Mouse (Mus musculus) lung, embryonic 16.5 days (tissue): ENCODE measurements around the gene Defb13. TPM values are rescaled to one million over a fixed set of nuclear protein-coding genes. Genes with fewer than 3 reads are reported as not detected.

Source experiments
- ATAC-seq: fragments of 200-750 bp; cut with Nextera tagmentation; 2 replicates; pipeline ENCODE4 v1.8.0; 2017; ENCODE audit warnings: low read depth, mild to moderate bottlenecking, moderate library complexity
- H3K27ac ChIP-seq: fragments of 300-500 bp; sonication (generic); 2 replicates; pipeline ENCODE4 v1.5.1; 2014; ENCODE audit warnings: mild to moderate bottlenecking, control low read depth, low read length
- H3K27me3 ChIP-seq: fragments of 300-500 bp; sonication (generic); 2 replicates; pipeline ENCODE4 v1.6.1; 2014; ENCODE audit warnings: low read depth, low read length, mixed read lengths; ENCODE audit not compliant: control insufficient read depth, insufficient read depth
- H3K36me3 ChIP-seq: fragments of 300-500 bp; sonication (generic); 2 replicates; pipeline ENCODE4 v1.6.1; 2014; ENCODE audit warnings: low read length; ENCODE audit not compliant: control insufficient read depth, insufficient read depth
- H3K4me1 ChIP-seq: fragments of 300-500 bp; sonication (generic); replicated peaks from 2 replicates; pipeline ENCODE4 v1.6.1; 2014; ENCODE audit warnings: low read length, mixed read lengths; ENCODE audit not compliant: control insufficient read depth, insufficient read depth
- H3K4me2 ChIP-seq: fragments of 300-500 bp; sonication (generic); 2 replicates; pipeline ENCODE4 v1.6.1; 2014; ENCODE audit warnings: low read depth, low read length, control low read depth
- H3K4me3 ChIP-seq: fragments of 300-500 bp; sonication (generic); 2 replicates; pipeline ENCODE4 v1.5.1; 2014; ENCODE audit warnings: mild to moderate bottlenecking, low read length, control low read depth
- H3K9ac ChIP-seq: fragments of 300-500 bp; sonication (generic); 2 replicates; pipeline ENCODE4 v1.6.1; 2014; ENCODE audit warnings: low read length, control low read depth
- H3K9me3 ChIP-seq: fragments of 300-500 bp; sonication (generic); 2 replicates; pipeline ENCODE4 v1.6.1; 2016; ENCODE audit warnings: low read length; ENCODE audit not compliant: control insufficient read depth
- WGBS: fragments of 180-500 bp; shearing (Covaris S2); extraction: QIAGEN DNeasy Blood & Tissue Kit; methylation state at CpG from one replicate; pipeline ENCODE4 v1.1.7; 2014; 5-methylcytosine and 5-hydroxymethylcytosine counted together
- polyA plus RNA-seq: library from polyadenylated mRNA; unstranded; fragments of >200 nt; fragmentation: Nextera tagmentation; extraction: Ambion mirVana; gene quantifications from 2 replicates; pipeline ENCODE4 v1.2.1, GENCODE M21; 2015

The Defb13 gene
- polyA plus RNA-seq, 1 experiment from 2014 or later, result not detected

DNA sequence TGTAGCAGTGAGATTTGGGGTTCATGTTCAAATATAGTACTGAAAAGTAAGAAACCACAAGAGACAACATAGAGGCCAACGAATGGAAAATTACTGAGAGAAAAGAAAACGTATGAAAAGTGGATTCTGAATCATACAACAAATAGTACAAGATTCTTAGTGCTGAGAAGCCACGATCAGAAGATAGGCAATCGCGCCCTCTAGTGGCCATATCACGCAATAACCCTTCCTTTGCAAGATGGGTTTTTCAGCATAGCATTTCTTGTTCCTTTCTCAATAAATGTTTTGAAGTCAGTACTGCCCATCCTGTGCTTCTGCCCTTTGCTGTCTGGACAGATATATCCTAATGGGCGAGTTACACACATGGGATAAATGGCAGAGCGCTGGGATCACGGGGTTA lies 8.8 kb downstream of the Defb13 start:
- H3K4me2 ChIP-seq, result no peak overlapping the region

DNA sequence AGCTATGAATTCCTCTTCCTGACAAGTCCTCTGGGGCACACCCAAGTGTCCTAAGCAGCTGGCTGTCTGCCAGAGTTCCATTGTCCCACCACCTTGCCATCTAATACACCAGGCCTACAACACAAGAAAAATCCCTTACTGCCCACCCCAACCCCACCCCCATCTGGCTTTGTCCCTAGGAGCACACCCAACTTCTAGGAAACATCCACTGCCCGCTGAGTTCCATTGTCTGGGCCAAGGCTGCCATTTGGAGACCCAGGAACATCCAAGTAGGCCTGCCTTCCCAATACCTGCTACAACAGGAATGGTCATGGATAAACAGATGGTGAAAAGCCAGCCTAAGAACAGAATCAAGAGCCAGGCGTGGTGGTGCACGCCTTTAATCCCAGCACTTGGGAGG lies 9.8 kb downstream of the Defb13 start:
- no peaks in the 10 kb centered on the region for H3K4me1 ChIP-seq
- no peak overlapping the region for H3K27ac ChIP-seq
- no peak overlapping the region for H3K4me2 ChIP-seq
- H3K4me3 ChIP-seq, result no peak overlapping the region
- H3K9me3 ChIP-seq, result no peaks in the 10 kb centered on the region
- WGBS, result 85% methylated on average over 3 of the region's 3 CpGs
- H3K36me3 ChIP-seq, result no peaks in the 10 kb centered on the region
- ATAC-seq, result no peak
- H3K9ac ChIP-seq, result no peak overlapping the region
- no peaks in the 10 kb centered on the region for H3K27me3 ChIP-seq

More for the DNA sequence above, 8.8 kb downstream of the Defb13 start:
- Histone ChIP-seq H3K9me3 (no peaks in the 10 kb centered on the region), H3K27me3 (no peaks in the 10 kb centered on the region), H3K27ac (no peak overlapping the region), H3K4me3 (no peak overlapping the region), H3K4me1 (no peaks in the 10 kb centered on the region), H3K36me3 (no peaks in the 10 kb centered on the region), H3K9ac (no peak overlapping the region)
- no peak for ATAC-seq
- 3% methylated on average over 9 of the region's 9 CpGs for WGBS

DNA sequence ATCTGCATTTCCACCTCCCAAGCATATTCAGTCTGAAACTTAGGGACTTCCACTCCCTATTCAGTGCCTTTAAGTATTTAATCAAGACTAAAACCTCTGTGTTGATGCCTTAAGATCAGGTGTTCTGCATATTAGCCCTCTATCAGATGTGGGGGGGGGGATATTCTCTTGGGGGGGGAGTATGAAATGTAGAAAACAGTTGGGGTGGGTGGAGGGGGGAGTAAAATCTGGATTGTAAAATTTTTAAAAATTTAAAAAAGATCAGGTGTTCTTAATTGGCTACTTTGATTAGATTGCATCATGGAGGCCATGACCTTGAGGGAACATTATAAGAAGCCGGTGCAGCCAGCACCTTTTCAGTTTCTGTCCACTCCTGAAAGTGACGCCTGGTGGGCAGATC lies 11.9 kb downstream of the Defb13 start, which contains the start of gene Fam90a1a:
Gene Fam90a1a (plus strand): TSS at position 301 of the 400 bp plus-strand sequence.
- Histone ChIP-seq H3K9ac (no peak within 1 kb of the TSS), H3K27me3 (no peaks in the 10 kb centered on the region), H3K4me1 (no peaks in the 10 kb centered on the region), H3K27ac (no peak within 1 kb of the TSS), H3K4me2 (no peak within 1 kb of the TSS), H3K4me3 (no peak within 1 kb of the TSS), H3K36me3 (no peaks in the 10 kb centered on the region), H3K9me3 (no peaks in the 10 kb centered on the region)
- no peak for ATAC-seq
- 76% methylated on average over 2 of the region's 2 CpGs for WGBS

DNA sequence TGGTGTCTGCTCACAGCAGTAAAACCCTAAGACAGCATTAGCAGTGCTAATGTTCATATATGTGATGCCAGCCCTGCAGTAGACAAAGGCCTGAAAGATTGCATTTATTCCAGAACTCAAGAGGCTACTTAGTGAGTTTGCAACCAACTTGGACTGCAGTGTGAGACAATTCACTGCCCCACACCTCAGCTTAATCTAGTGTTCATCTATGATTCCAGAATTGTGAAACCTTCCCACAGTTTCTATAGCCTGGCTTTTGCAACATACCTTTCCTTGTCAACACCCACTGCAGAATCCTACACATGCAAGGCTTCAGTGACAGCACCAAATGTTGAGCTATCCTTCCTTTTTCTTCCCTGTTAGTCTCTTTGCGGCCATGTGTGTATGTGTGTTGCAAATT lies 20.1 kb downstream of the Defb13 start:
- ATAC-seq, result no peak
- Histone ChIP-seq H3K4me1 (no peaks in the 10 kb centered on the region), H3K4me3 (no peak overlapping the region), H3K27ac (no peak overlapping the region), H3K9me3 (no peaks in the 10 kb centered on the region), H3K27me3 (no peaks in the 10 kb centered on the region), H3K36me3 (no peaks in the 10 kb centered on the region), H3K4me2 (no peak overlapping the region), H3K9ac (no peak overlapping the region)
- 67% methylated on average over 1 of the region's 1 CpGs for WGBS

DNA sequence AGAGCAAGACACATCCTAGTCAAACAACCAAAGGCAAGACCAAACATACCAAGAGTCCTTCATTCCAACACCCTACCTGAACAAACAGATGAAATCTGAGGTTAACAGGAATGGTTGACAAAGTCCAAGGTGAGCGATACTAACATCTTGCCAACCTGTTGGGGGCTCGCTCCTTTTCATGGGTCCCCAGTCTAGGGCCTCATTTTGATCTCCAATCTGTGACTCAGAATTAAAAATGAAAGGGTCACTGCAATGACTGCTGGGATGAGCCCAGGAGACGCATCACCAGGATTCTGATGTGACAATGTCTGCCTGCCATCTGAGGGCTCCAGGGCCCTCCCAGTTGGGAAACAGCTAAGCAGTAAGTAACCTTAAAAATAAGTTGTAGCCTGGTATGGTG lies 22.9 kb downstream of the Defb13 start, which contains the start of gene Ccdc70:
Gene Ccdc70 (plus strand): TSS at position 301 of the 400 bp plus-strand sequence.
- Histone ChIP-seq H3K27me3 (no peaks in the 10 kb centered on the region), H3K36me3 (no peaks in the 10 kb centered on the region), H3K4me2 (no peak within 1 kb of the TSS), H3K9me3 (no peaks in the 10 kb centered on the region), H3K4me1 (no peaks in the 10 kb centered on the region), H3K9ac (no peak within 1 kb of the TSS), H3K4me3 (no peak within 1 kb of the TSS), H3K27ac (no peak within 1 kb of the TSS)
- WGBS, result 73% methylated on average over 3 of the region's 3 CpGs
- no peak for ATAC-seq

DNA sequence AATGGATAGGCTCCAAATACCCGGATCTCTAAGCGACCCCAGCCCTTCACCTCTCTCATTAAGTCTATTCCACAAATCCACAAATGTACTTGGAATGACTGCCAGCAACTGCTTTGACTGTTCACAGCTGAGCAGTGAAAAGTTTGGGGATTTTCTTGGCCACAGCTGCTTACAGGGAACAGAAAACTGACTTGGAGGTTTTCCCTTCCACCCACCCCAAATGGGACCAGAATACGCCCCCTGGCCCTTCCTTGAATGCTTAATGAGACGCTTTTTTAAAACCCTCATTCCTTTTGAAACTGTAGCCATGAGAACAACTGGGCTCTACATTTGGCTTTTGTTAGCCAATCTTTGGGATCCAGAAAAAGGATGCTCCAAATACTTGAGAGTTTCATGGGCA lies 31.6 kb downstream of the Defb13 start:
- ATAC-seq, result no peak
- Histone ChIP-seq H3K27ac (no peak overlapping the region), H3K4me3 (no peak overlapping the region), H3K27me3 (no peaks in the 10 kb centered on the region), H3K4me2 (no peak overlapping the region), H3K36me3 (no peaks in the 10 kb centered on the region), H3K4me1 (no peaks in the 10 kb centered on the region), H3K9ac (no peak overlapping the region), H3K9me3 (no peaks in the 10 kb centered on the region)
- WGBS, result 61% methylated on average over 4 of the region's 4 CpGs

DNA sequence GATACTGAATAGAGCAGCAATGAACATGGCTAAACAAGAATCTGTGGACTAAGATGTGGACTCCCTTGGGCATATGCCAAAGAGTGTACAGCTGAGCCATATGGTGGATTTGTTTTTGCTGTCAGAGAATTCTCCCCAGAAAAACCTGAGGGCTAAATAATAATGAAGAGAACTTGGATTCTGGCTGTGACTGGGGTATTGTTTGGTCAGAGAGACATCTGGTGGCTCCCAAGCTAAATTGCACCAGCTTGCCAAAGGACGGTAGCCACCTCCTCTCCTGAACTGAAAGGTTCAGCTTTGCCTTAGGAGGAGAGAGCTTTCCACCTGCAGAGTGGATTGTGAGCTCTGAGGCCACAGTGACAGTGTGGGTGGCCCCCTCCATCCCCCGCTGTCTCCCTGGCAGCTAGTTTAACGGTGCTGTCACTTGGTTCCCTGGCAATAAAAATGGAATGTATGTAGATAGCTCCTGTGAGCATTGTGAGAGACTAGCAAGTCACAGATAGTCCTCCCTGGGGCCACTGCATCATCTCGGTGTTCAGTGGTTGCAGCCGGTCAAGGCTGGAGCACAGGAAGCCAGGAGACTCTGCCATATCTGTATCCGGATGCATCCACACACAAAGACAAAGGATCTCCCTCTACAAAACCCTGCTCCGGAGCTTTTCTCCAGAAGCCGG lies 35.2 kb downstream of the Defb13 start:
- Histone ChIP-seq H3K4me3 (no peak overlapping the region), H3K9ac (no peak overlapping the region), H3K9me3 (no peaks in the 10 kb centered on the region), H3K36me3 (no peaks in the 10 kb centered on the region), H3K27me3 (no peaks in the 10 kb centered on the region), H3K4me2 (no peak overlapping the region), H3K27ac (no peak overlapping the region), H3K4me1 (no peaks in the 10 kb centered on the region)
- WGBS, result 62% methylated on average over 8 of the region's 8 CpGs
- ATAC-seq, result no peak

DNA sequence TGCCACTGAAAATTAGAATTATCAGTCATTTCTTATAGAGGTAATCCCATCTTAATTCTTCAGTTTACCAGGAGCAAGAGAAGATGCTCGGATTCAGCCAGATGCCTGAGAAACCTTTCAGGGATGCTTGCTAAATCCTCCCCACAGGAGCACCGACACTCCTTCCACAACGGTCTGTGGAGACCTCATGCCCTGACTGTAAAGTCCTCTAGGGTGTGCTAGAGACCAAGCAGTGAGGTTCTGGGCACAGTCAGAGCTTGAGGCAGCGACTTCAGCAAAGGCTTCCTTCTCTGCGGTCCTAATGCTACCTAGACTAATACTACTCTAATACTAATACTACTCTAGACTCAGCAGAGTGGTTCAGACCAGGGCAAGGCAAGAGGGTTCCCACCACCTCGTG lies 45.6 kb downstream of the Defb13 start:
- H3K4me1 ChIP-seq, result no peaks in the 10 kb centered on the region
- no peak overlapping the region for H3K9ac ChIP-seq
- peak; percentile 67; the same call in 1 of the 2 replicates for ATAC-seq
- WGBS, result 23% methylated on average over 6 of the region's 6 CpGs
- no peak overlapping the region for H3K4me2 ChIP-seq
- H3K4me3 ChIP-seq, result no peak overlapping the region
- H3K27me3 ChIP-seq, result no peaks in the 10 kb centered on the region
- no peak overlapping the region for H3K27ac ChIP-seq
- H3K36me3 ChIP-seq, result no peaks in the 10 kb centered on the region
- H3K9me3 ChIP-seq, result no peaks in the 10 kb centered on the region

DNA sequence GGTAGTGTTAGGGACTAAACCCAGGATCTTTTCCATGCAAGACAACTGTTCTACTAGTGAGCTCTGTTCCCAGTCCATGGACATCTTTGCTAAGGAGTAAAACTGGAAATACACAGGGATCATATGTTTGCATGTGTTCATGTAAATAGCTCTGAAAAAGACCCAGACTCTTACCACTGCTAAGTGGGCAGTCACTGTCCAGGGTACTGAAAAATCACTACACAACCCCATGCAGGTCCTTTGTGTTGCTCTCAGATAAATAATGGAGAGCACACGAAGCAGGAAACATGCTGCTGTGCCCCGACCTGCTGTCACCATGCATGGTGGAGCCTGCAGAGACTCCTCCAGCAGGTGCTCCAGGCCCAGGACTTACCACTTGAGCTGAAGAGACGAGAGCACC lies 48.6 kb downstream of the Defb13 start:
- no peak for ATAC-seq
- Histone ChIP-seq H3K4me2 (no peak overlapping the region), H3K4me1 (no peaks in the 10 kb centered on the region), H3K9ac (no peak overlapping the region), H3K36me3 (no peaks in the 10 kb centered on the region), H3K27ac (no peak overlapping the region), H3K9me3 (no peaks in the 10 kb centered on the region), H3K4me3 (no peak overlapping the region), H3K27me3 (no peaks in the 10 kb centered on the region)
- 33% methylated on average over 3 of the region's 3 CpGs for WGBS
